Mouse (Mus musculus): ENCODE results near the gene Zbtb9.

The Zbtb9 gene

DNA sequence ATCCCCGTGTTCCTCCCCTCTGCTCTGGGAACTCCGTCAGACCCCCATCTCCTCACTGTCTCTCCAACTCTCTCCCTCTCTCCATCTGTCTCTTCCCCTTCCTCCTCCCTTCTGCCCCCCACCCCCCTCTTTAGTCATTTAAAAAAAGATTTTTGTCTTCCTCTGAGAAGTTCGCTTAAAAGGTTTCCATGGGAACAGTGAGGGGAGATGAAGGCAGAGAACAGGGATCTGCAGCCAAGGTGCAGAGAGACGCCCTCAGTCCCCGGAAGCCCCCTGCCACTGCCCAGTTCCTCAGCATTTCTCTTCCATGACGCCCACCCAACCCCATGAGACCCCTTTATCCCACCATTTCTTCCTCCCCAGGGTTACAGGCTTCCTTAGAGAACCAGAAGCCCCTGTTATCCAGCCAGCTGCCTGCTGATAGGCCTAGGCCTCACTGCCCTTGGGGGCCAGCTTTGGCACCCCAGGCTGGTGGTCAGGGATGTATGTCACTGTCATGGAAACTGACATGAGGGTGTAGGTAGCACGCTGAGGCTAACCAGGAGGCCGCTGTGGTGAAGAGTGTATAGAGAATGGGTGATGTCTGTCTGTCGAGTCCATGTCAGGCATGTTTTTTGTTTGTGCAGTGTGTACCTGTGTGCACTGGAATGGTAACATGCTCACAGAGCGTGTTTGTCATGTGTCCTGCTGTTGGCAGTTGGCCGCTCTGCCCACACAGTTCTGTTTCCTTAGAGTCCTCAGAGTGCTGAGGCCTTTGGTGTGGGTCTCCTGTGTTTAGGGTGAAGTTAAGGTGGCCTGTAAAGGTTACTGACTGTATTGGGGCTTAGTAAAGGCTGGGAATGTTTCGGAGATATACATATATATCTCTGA, 25.5 kb upstream of the Zbtb9 start:
- DNase-seq (ENCODE audit: low spot score in 2 of 2): no peak

DNA sequence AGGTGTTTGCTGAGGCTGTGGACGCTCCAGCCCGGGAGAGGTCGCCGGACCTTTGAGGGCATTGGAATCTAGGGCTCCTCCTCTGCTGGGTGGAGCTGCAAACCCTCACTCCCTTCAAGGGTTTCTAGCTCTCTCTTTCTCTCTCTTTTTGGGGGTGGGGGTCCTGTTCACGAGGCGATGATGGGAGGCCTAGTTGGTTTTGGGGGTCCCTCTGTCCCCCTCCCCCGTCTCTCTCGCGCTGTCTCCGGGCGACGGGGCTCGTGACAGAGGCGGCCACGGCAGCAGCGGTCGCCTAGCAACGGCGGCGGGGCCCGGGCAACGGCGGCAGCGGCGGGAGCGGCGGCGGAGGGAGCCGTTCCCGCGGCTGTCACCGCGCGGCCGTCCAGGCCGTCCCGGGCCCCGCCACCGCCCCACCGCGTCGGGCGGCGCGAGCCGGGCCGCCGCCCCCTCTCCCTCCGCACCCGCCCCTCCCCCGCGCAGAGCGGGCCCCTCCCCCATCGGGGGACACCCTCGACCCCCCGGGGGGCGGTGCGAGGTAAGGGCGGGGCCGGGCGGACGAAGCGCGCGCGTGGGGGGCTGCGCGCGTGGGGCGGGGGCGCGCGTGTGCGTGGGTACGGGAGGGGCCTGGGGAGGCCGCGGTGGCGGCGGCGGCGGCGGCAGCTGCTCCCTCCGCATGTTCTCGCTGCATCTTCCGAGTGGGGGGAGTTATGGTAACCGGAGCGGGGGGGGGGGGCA, 24.5 kb upstream of the Zbtb9 start:
- no peak for DNase-seq (ENCODE audit: low spot score in 2 of 2)

DNA sequence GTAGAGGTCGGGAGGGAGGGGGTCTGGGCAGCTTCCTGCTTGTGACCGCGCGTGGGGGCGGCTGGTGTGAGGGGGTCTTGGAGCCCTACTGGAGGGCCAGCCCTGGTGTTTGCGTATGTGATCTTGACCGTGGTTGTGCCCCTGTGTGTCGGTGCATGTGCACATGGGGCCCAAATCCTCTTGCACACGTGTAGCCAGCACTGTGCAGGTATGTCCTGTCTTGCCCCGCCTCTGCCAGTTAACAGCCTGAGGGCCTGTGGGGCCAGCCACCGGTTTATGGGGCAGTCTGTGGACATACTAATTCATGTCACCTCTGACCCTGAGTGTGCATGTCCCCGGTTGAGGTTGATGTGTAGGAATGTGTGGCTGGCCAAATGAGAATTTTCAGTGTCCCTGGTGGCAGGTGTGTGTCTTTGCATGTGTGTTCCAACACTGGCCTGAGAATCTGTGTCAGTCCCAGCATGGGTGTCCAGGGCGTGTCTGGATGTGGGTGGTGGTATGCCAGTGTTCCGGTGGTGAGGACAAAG, 23.9 kb upstream of the Zbtb9 start:
- peak in 1 of 2 experiments; percentile 38 for DNase-seq (ENCODE audit: low spot score in 2 of 2)

DNA sequence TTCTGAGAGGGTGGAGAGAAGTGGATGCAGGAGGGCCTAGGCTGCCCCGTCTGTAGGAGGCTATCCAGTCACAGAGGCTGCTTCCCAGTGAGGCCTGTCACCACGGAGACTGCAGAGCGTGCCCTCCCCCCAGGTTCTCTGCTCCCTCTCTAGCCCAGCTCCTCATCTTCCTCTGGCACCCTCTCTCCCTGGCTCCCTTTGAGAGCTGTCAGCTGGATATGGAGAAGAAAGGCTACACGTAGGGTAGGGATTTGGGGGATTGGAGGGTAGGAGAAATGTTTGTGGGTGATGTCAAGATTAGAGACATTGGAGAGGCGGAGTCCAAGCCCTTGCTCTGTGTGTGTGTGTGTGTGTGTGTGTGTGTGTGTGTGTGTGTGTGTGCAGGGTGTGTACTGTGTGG, 23.1 kb upstream of the Zbtb9 start:
- no peak for DNase-seq (ENCODE audit: low spot score in 2 of 2)

DNA sequence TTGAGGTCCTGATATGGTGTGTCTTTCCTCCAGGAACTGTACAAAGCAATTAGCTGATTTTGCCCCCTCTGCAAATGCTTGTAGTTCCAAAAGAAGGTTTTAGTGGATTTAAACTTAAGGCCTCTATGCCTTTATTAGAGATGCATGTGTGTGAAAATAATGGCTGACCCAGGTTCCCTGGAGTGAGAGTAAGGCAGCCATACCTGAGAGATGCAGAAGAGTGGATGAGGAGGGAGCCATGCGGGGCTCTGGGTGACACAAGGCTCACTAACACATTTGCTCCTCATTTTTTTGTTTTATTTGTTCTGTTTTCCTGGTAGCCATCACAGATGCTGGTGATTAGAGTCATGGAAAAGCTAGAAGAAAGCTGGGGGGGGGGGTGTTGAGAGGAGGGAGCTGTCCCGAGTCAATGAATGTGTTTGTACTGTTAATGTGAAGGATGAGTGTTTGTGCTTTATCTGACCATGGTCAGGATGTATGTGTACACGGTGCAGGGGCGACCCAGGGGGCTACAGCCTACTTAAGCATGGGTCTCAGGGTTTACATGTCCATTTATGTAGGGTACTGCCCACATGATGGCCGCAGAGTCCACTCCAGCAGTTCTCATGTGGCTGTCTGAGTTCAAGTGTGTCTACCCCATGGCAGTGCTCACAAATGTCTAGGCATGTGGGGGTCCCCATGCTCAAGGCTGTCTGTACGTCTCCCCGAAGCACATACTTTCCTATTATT, 22.2 kb upstream of the Zbtb9 start:
- DNase-seq (ENCODE audit: low spot score in 2 of 2): no peak

DNA sequence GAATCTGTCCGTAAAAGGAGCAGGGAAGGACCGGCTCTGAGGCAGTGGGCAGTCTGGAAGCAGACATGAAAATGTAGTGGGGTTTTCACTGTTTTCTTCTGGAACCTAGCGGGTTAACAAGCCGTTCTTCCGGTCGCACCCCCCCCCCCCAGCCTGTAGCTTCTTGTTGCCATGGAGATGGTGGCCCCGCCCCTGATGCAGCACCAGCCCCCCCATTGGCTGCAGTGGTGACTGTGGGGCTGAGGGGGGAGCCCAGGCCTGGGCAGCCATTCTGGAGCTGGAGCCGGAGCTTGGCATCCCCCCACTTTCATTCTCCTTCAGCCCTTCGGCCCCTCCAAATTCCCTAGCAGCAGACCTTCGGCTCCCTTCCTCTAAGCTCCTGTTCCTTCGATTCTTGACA, 21.6 kb upstream of the Zbtb9 start:
- peak; percentile 87 for DNase-seq (ENCODE audit: low spot score in 2 of 2)

DNA sequence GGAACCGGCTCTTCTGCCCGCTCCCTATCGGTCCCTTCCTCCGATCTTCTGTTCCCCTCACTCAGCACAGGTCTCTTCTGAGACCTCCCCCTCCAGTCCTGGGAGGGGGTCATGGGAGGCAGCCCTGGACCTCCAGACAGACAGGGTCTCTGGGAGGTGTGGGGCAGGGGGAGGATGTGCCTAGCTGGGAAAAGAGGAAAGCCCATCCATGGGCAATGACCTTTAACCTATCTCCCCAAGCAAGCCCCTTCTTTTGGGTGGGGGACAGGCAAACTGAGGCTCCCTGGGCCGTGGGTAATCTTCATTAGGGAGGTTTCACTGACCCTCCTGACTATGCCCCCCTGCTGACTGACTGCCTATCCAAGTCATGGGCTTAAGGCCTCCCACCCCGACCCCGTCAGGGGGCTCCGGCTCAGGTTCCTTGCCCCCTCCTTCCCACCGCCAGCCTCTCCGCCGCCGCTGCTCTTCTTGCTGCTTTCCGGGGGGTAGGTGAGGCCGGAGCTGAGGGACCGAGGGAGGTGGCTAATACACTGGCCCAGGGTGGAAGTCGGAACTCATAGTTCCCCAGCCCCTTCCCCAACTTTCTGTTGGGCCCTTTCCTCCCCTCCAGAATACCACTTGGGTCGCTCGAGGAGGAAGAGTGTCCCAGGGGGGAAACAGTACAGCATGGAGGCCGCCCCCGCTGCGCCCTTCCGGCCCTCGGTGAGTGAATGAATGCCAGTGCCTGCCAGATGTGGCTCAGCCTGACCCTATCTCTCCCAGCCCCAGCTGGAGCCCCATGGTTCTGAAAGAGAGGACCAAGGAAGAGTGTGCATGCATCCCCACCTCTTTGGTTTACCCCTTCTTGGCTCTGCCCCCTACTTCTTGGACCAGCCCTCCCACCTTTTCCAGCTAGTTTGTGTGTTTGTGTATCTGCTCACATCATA, 20.8 kb upstream of the Zbtb9 start:
- no peak for DNase-seq (ENCODE audit: low spot score in 2 of 2)

DNA sequence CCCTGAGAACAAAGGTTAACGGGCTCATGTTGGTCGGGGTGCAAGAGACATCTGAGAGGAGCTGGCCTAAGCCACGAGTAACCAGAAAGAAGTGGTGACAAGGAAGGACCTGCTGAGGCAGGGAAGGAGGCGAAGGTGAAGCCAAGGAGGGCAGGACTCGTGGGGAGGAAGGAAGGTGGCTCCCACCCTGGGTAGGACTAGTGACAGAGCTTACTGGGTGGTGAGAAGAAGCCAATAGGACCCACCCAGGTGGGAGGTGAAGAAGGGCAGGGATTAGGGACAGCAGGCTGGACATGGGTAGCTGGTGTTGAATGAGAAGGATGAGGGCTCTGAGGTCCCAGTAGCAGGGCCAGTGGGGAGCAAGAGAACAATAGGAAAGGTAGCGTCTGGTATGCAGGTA, 19.8 kb upstream of the Zbtb9 start:
- no peak for DNase-seq (ENCODE audit: low spot score in 2 of 2)

DNA sequence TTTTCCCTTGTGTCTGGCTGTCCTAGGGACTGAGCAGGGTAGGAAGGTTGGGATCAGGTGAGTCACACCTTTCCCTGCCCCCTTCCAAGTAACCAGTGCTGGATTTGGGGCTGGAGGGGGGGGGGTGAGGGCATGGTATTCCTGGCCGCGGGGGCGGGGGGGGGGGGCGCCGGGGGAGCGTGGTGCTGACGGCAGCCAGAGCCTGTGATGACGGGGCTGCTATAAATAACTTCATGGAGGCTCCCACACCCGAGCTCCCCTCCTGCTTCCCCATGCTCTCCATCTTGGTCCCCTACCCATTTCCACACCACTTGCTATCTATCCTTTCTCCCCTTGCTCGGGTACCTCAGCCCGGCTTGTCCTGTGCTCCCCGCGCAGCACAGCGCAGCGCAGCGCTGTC, 19.2 kb upstream of the Zbtb9 start:
- no peak for DNase-seq (ENCODE audit: low spot score in 2 of 2)

DNA sequence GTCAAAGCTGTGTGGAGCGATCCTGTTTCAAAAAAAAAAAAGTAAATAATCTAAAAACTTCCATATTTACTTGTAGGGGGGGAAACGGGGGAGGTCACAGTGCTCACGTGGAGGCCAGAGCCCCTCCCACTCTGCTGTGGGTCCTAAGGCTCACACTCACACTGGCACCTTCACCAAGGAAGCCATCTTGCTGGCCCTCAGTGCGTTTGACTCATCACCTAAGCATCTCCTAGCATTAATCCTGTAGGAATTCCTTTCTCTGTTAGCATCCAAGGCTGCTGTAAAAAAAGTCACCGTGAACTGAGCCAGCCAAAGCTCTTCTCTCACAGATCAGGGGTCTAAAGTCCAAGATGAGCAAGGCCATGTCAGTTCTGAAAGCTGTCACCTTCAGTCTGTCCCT, 16.7 kb upstream of the Zbtb9 start:
- DNase-seq (ENCODE audit: low spot score in 2 of 2): no peak

DNA sequence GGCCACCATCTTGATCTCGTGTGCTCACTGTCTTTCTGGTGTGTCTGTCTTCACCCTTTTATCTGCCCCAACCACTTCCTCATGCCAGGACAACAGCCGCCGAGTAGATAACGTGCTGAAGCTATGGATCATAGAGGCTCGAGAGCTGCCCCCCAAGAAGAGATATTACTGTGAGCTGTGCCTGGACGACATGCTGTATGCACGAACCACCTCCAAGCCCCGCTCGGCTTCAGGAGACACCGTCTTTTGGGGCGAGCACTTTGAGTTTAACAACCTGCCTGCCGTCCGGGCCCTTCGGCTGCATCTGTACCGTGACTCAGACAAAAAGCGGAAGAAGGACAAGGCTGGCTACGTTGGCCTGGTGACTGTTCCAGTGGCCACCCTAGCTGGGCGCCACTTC, 16.1 kb upstream of the Zbtb9 start:
- no peak for DNase-seq (ENCODE audit: low spot score in 2 of 2)

DNA sequence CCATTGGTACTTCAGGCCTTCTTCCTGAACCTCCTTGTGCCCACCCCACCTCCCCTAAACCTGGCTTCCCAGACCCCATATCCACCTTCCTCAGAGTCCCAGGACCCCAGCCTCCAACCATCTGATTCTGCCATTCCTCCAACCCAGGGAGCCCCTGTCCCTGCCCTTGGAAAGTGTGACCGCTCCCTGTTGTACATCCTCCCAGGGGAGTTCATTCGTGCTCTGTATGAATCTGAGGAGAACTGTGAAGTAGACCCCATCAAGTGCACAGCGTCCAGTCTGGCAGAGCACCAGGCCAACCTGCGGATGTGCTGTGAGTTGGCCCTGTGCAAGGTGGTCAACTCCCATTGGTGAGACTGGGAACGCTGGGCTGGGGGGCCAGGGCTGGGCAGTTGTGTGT, 15.1 kb upstream of the Zbtb9 start:
- DNase-seq (ENCODE audit: low spot score in 2 of 2): no peak

DNA sequence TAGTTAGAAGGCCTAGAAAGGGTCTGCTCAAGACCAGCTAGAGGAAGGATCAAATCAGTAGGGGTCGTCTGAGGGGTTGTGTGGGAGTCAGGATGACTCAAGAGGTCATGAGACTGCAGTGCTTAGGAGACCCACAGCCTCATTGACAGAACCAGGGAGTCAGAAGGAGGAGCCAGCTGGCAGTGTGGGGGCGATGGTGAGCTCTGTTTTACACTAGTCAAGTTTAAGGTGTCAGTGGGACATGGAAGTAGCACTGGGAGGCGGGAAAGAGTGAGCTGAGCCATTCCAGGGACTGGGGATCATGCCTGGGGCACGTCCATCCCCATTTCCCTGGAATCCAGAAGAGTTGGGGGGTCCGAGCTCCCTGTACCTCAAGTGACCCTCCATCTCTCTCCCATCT, 14.1 kb upstream of the Zbtb9 start:
- no peak for DNase-seq (ENCODE audit: low spot score in 2 of 2)

DNA sequence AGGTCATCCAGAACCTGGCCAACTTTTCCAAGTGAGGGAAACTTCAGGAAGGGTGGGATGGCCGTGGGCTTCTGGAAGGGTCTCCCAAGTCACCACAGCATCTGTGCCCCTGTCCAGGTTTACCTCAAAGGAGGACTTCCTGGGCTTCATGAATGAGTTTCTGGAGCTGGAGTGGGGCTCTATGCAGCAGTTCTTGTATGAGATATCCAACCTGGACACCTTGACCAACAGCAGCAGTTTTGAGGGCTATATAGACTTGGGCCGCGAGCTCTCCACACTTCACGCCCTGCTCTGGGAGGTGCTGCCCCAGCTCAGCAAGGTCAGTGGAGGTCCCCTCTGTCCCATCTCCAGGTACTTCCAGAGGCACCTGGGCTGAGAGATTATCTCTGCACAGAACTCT, 13.2 kb upstream of the Zbtb9 start:
- no peak for DNase-seq (ENCODE audit: low spot score in 2 of 2)

DNA sequence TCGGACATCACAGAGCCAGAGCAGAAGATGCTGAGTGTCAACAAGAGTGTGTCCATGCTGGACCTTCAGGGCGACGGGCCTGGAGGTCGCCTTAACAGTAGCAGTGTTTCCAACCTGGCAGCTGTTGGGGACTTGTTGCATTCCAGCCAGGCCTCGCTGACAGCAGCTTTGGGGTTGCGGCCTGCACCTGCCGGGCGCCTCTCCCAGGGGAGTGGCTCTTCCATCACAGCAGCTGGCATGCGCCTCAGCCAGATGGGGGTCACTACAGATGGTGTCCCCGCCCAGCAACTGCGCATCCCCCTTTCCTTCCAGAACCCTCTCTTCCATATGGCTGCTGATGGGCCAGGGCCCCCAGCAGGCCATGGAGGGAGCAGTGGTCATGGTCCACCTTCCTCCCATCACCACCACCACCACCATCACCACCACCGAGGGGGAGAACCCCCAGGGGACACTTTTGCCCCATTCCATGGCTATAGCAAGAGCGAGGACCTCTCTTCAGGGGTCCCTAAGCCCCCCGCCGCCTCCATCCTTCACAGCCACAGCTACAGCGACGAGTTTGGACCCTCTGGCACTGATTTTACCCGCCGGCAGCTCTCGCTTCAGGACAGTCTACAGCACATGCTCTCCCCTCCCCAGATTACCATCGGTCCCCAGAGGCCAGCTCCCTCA, 11.3 kb upstream of the Zbtb9 start:
- DNase-seq (ENCODE audit: low spot score in 2 of 2): no peak

DNA sequence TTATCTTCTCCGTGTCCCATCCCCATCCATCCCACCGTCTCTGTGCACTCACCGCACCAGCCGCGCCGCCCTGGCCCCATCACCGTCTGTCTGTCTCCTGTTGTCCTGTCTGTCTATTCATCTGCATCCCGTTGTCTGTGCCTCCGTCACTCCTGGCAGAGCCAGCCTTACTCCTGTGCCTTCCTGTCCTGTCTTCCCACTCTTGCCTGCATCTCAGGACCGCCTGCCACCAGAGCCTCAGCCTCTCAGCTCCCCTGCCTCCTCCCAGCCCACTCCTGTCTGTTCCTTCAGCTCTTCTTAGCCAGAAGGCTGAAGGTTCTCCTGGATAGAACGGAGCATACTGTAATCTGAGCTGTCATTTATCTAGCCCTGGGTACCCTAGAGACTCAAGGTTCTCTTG, 6.0 kb upstream of the Zbtb9 start:
- no peak for DNase-seq (ENCODE audit: low spot score in 2 of 2)

DNA sequence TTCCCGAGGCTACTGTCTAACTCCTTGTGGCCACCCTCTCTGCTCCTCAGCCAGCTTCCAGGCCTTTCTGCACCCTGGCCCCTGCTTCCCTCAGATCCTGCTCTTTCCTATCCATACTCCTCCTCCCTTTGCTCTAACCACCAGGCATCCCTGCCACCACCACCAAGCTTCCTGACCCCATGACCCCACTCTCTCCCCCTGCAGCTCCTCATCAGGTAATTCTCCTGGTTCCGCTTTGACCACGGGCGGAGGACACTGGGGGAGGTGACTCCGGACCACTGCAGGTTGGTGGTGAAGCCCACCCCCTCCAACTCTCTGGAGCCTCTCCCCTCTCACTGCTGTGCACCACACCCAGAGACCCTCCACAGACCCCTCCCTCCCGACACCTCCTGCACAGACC, 5.5 kb upstream of the Zbtb9 start:
- DNase-seq (ENCODE audit: low spot score in 2 of 2): no peak

DNA sequence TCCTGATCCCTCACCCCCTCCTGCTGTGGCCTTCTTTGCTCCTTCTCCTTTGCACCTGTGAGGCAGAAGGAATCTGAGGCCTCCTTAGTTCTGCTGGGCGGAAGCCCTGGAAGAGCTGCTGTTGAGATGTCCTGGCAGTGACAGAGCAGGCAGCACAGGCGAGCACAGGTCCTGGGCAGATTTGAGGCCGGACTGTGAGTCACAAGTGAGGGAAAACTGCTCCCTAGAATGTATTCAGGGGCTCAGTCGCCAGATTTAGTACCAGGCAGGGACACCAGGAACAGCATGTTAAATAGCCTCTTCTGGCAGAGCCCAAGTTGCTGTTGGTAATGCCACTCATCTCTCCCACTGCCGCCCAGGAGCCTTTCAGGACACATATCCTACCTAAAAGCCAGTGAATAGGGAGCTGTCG, 4.8 kb upstream of the Zbtb9 start:
- DNase-seq (ENCODE audit: low spot score in 2 of 2): no peak

DNA sequence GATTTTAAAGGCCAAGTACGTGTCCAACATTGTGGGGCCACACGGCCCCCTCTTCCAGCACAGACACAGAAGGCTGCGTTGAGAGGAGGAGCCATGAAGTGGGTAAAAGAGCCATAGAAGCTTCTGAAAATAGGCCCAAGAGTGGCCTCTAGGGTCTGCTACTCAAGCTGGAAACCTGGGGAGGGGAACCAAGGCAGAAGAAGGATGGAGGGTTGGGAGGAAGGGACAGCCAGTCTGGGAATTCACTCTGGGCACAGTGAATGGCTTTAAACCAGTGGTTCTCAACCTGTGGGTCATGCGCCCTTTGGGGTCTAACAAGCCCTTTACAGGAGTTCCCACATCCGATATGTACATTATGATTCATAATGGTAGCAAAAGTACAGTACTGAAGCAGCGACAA, 3.7 kb upstream of the Zbtb9 start:
- no peak for DNase-seq (ENCODE audit: low spot score in 2 of 2)

DNA sequence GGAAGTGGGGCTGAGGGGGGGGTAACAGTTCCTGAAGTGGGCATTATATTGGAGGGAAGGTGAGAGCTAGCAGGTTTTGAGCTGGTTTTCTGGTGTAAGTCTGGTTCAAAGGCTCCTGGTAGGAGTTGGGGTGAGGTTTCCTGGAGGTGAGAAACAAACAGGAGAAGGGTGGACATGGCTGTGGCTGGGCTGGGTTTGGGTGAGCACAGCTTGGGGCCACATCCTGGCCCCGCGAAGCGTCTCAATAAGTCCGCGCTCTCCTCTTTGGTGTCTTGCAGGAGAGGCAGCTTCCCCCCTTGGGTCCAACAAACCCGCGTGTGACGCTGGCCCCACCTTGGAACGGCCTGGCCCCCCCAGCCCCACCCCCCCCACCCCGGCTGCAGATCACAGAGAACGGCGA, 2.7 kb upstream of the Zbtb9 start:
- DNase-seq (ENCODE audit: low spot score in 2 of 2): no peak
